Mouse (Mus musculus) retina, postnatal 7 days (tissue): ENCODE data around the gene Rab3il1.
A peak's percentile ranks its signal among the peaks of the same experiment; 100 is the strongest.
"Not testable (repeated sequence)": the region's sequence is repeated elsewhere in the genome, so short reads cannot be mapped to it uniquely, and the experiment has no call there.

Experiments
- DNase-seq: peaks from one replicate; pipeline ENCODE4 v3.0.0-alpha.2; 2012; ENCODE audit warnings: low read depth, low spot score

Rab3il1 gene

DNA sequence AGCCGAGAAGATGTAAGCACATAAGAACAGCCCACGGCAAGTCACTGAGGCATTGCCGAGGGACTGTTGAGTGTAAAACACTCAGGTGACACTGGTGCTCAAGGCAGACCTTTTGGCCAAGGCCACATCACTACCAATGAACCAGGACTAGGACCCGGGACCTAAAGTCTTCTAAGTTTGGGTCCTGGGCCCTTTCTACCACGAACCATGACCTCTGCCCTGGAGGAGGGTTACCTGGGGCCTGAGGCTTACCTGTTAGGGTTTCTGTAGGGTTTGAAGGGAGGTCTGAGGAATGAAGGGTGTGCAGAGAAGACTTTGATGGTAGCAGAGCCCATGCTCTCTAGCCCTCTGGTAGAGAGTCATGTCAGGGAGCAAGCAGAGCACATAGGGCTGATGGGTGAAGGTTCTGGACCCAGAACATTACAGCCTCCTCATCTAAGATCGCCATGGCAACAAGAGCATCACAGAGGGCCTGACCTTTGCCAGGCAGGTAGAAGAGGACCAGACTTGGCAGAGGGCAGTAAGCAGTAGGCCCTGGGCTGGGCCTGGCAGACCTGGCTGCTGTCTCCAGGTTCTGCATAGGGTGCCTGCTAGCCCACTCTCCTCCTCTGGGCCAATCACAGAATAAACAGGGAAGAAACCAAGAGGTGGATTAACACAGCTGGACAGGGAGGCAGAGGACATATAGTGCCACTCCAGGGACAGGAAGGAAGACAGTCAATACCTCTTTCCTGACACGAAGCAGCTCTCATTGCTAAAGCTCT is at the start of gene Rab3il1, which contains the start of gene Best1:
Rab3il1 (plus strand) TSS at position 464 of the 764 bp plus-strand sequence.
Best1 (minus strand) TSS at position 428 of the 764 bp plus-strand sequence.
- DNase-seq = no peak

DNA sequence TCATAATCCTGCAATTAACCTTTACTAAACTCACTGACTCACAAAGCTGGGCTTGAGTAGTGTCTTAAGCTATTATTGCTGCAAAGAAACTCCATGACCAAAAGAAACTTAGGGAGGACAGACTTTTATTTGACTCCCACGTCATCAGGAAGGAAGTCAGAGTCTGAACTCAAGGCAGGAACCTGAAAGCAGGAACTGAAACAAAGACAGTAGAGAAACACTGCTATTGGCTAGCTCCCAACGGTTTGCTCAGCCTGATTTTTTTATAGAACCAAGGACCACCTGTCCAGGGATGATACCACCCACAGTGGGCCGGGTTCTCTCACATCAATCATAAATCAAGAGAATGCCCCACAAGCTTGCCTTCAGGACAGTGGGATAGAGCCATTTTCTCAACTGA is 49.1 kb upstream of the Rab3il1 start:
- no peak for DNase-seq

DNA sequence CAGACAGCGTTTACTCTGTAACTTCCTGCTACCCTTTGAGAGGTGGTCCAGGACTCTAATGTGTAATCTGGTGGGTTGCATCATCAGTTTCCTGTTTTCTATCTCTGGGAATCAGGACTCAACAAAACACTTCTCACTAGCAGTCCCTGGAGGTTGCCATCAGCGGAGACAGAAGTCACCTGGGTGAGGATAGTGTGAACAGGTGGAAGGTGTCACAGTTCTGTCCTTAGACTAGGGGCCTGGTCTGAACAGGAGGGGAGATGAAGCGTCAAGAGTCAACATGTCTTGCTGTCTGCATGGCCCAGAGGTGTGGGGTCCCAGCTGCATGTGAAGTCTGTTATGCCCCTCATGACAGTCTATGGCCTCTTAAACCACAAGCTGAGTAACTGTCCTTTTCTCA is 48.6 kb upstream of the Rab3il1 start:
- no peak for DNase-seq

DNA sequence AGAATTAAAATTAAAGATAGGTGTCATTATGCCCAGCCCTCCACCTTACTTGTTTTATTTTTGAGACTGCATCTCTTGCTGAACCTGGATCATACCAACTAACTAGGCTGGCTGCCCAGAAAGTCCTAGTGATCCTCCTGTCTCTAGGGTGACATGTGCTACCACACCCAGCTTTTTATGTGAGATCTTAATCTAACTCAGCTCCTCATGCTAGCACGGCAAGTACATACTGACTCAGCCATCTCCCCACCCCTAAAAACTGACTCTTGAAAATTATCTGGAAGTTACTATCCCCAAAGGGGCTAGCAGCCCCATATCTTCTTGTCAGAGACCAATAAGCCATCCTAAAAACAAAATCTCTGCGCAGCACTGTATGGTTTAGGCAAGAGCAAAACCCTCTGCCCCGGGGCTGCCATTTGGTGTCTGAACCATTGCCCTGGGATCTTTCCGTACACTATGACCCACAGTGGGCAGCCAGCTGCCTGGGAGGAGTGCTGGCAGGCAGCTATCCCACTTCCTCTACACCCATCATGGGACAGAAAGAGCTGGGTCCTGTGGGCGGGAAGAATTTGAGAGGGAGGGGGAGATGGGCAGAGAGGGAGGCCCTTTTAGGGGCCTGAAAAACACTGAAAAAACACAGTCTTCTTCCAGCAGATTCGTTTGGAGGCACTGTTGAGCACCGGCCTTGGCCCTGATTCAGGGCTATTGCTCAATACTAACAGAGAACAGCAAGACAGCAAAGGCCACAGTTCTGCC is 47.2 kb upstream of the Rab3il1 start:
- no peak for DNase-seq

DNA sequence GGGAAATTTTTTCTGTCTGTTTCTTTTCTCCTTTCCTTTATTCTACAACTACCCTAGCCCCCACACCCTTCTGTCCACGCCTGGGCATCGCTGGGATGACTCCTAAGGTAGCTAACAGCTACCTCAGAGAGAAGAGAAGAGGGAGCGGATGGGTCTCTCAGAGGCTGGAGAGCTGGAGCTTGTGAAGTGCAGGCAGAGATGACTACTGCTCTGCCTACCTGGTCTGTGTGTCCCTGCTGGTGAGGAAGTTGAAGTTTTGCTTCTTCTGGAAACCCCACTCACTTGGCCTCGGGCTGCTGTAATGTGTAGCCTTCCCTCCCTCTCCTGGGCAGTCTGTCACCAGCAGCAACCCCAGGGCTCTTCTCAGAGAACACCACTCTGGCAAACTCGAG is 46.7 kb upstream of the Rab3il1 start:
- no peak for DNase-seq

DNA sequence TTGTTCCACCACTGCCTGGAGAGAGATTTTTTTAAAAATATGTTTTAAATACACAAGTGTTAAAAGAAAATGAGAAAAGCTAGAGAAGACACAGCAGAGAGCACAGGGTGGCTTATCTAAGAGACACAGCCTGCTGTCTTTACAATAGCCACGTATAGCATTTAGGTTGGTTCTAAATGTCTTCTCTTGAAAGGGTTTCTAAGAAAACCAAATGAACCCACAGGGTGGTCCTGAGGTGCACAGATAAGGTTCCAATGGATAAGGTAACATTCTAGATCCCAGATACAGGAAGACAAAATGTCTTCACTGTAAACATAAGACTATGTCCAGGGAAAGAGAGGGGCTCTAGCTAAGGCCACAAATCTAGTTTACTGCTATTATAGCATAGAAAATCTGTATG is 46.0 kb upstream of the Rab3il1 start:
- no peak for DNase-seq

DNA sequence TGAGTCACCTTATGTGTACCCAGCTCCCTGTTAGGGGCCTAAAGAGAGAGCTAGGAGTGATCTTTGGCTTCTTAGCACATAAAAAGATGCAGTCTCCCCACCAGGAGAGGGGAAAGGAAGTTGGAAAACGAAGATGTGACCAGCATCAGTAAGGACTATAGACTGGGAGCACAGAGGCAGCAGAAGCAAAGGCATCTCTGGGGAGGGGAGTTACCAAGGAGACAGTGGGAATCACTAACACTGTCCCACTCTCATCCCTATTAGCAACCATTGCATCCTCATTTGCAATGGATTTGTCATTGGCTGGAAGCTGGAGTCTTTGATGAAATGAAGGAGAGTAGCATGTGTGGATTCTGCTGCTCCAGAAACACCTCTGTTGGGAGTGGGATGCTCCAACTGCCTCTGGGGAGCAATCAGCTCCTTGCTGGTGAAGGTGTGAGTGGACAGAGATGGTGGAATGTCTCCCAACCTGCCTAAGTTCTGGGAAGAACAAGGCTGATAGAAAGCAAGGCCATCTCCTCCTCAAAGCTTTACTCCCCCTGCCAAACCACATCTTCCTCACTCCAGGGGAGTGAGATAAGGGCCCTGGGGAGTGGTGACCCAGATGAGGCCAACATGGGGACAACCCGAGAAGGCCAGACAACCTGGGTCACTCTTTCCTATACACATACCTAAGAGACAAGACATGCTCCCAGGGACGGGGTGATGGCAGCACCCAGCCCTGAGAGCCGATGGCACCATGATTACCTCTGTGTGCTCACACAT is 44.7 kb upstream of the Rab3il1 start:
- DNase-seq = no peak

DNA sequence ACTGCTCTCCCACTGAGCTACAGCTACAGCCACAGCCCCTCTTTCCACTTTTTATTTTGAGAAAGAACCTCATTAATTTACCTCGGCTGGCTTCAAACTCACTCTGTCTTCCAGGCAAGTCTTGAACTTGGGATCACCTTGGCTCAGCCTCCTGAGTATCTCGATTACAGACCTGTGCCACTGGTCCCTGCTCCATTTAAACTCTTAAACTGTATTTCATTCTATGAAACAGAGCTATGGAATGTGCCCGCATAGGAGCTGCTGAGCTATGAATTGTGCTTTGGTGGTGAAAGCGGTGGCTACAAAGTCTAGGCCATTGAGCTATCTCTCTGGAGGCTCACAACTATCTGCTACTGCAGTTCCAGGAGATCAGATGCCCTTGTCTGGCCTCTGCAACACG is 43.5 kb upstream of the Rab3il1 start:
- no peak for DNase-seq

DNA sequence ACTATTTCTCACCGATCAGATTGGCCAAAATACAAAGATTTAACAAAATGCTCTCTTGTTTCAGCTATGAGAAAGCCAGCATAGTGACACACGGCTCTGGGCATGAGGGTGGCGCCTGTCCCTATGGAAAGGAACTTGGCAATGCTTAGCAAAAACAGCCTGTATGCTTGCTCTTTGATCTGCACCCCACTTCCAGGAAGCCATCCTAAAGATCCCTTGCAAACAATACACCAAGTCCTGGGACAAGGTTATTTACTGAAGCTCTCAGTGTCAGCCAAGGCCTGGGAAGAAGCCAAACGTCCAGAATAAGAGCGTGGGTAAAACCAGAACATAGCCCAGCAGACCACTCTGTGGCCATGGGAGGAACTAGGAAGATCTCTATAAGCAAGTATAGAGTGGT is 40.7 kb upstream of the Rab3il1 start:
- no peak for DNase-seq

DNA sequence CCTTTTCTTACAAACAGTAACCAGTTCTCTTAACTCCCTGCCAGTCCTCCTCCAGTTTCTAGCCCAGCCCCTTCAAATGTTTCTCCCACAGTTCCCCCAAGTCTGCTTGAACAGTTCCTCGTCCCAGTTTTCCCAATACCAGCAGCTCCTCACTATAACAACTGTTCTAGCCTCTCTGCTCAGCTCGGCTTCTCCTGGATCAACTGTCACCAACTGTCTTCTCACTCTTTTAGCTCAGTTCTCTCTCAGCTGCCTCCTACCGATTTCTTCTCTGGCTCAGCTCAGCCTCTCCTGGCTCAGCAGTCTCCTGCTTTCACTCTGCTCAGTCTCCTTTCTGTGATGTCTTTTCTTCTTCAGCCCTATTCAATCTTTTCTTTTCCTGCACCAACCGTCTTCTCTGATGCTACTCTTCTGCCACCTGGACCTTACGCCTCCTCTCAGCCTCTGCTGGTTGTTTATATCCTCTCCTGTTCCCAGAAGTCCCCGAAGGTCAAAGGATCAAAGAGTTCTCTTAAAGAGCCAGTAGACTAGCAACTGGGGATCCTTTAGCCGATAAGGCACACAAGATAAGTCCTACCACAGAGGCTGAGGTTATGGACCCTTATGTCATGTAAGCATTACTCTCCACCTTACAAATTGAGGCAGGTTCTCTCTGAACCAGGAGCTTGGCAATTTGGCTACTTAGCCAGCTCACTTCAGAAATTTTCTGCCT is 37.1 kb upstream of the Rab3il1 start:
- DNase-seq = no peak

DNA sequence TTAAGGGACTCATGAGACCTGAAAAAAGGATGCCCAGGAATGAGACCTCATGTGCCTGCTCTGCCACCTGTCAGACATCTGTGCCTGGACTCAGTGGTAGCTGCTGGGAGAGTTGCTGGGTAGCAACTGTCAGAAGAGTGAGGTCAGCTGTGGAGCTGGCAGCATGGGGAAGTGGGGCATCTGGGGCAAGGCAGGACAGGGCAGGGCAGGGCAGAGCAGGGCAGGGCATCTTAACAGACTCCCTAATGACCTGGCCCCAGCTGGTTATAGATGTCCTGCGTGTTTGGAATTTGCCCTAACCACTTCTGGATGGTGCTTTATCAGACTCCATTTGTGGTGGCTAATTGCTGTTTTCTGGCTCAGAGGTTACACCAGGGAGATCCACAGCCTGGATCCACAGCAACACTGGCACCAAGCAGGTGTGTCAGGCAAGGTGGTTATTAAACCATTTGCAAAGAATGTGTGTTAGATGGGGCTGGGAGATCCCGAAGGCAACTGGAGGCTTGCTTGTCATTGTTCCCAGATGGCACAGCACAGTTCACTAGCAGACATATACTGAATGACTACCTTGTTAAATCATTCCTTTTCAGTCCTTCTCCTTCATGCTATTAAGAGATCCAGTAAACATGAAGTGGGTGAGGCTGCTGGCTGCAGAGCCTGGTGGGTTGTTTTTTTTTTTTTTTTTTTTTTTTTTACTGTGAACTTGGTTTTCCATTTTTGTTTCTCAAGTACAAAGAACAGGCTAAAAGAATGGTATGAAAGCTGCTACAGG is 35.2 kb upstream of the Rab3il1 start:
- no peak for DNase-seq

DNA sequence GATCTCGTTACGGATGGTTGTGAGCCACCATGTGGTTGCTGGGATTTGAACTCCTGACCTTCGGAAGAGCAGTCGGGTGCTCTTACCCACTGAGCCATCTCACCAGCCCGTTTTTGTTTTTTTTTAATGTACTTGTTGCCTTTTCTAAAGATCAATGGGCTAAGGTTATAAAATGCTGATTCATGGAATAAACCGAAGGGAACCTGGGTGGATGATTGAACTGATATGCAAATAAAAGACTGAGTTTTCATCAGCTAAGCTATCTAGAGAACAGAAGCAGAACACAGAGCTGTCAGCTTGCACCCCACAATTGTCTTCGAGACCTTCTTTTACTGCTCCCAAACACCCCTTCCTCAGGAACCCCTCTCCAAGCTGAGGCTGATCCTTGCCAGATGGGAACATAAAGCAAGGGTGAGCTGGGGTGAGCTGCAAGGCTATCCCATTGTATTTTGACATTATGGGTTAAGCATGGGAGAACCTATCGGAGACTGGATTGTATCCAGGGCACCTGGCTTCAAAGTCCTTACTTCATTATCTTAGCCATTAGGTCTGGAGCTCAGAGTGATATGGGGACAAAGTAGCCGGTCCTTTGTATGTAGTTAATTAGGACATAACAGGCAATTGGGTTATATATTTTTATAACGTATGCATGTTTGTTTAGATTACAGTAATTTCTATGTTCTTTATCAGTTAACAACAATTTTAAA is 33.2 kb upstream of the Rab3il1 start:
- no peak for DNase-seq

DNA sequence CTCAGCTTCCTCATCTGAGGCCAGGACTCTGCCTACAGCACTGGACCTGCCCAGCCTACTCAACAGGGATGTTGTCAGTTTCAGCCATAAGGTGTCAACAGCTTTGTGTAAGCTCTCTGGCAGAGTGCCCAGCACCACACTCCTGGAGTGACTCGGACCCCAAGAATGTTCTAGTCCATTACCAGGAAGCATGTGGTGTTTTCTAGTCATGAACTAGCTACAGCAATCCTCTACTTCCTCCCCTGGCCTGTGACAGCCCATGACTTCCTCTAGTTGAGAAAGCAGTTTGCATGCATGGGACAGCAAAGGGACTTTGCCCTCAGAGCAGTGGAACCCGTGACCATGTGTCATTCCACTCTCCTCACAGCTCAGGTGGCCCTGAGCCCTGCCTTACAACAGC is 26.6 kb upstream of the Rab3il1 start:
- not testable (repeated sequence) for DNase-seq

DNA sequence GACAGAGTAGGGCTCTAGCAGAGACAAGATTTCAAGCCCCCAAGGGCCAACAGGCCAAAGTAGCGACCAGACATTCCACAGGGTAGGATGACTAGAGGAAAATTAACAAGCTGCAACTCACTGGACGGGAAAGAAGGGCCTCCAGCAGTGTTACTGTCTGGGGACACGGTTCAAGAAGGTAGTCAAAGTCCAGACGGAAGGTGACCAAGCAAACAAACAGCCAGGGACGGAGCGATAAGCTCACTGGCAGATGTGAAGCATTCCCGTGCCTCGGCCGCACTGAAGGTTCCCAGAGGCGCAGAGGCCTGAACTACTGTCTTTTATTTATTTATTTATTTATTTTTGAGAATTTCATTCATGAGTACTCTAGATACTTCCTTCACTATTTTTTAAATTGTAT is 24.4 kb upstream of the Rab3il1 start:
- DNase-seq = no peak

DNA sequence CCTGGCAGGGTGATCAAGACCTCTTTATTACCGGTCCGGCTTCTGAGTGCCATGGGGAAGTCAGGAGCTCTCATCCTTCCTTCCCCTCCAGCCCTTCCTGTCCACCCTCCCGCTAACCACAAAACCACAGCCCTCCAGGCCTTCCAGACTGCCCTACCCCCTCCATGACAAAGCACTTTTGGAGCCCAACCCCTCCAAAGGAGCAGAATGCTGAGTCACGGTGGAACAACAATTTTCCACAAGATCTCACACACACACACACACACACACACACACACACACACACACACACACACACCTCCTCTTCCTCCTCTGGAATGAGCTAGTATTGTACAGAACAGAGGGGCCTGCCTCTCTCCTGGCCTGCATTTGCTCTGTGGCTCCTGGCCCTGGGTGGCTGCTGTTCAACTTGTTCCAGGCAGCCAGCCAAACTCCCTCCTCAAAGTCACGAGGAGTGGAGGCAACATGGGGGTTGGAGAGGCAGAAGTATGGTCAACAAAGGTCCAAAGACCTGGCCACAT is 23.0 kb upstream of the Rab3il1 start:
- DNase-seq = no peak

DNA sequence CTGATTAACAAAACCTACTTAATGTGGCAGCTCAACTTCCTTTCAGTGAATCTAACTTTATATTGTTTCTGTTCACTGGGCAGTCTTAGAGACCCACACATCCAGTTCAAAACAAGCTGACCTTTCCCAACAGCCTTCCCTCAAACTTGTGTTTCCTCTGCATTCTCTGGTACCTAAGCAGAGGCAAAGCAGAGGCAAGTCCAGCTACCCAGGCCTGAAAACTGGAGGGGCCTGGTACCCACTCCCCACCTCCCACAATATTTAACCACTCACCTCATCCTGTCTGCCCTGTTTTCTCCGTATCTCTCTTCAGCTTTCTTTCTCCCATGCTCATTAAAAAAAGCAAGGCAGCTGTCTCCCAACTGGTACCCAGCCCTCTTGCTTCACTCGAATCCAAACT is 22.3 kb upstream of the Rab3il1 start:
- no peak for DNase-seq

DNA sequence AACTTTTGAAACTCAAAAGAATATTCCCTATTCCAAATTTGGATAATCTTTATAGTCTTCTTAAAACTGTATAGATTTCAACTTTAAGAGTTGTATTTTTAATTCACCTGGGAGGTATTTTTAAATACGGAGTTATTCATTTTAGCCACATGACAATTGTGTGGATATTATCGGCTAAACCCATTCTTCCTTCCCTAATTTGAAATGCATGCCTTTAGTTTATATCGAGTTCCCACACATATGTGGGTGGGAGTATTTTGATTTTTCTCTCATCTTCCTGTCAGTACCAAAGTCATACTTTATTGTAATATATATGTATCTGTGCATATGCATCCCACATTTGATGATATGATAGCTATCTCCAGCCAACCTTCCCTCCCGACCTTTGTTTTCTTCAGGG is 21.2 kb upstream of the Rab3il1 start, which contains the start of gene Fth1:
Fth1 (plus strand) TSS at position 341 of the 400 bp plus-strand sequence.
- DNase-seq = no peak

DNA sequence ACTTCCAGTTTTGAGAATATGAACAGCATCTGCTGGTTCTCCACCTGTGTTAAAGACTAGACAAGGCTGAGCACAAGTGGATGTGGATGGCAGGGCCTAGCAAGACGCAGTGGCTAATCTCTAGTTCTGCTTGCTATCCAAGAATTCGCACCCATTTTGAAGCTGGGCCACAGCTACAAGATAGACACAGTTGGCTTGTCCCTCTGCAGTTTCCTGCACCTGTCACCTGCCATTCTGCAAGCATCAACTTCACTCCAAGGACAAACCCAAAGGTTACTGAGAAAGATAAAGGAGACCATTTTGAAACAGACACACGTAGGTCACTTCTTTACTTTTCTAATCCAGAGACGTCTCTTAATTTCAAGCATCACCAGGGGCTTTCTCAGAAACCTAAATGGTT is 19.8 kb upstream of the Rab3il1 start:
- DNase-seq = no peak

DNA sequence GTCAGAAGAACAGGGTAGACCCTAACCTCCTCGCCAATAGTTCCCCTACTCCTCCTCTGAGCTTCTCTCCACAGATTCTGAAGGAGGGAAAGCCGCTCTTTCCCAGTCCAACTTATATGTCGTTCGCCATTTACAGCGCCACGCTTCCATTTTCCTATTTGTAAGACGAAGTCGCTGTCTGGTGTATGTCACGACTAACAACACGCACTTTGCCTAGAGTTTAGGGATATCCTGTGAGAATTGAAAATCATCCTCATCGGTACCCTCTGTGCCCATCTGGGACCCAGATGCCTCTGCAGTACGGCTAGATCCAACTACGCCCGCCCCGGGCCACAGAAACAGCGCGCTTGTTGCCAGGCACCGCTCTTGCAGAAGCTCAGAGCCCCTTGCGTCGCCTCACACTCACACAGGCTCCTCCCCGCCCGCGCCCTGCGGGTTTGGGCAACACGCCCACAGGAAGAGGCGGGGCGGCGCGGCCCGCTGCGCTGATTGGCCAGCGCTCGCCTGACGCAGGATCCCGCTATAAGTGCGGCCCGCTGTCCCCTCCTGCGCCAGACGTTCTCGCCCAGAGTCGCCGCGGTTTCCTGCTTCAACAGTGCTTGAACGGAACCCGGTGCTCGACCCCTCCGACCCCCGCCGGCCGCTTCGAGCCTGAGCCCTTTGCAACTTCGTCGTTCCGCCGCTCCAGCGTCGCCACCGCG is 19.2 kb upstream of the Rab3il1 start:
- DNase-seq = peak; percentile 97
